ENCODE assay signal across 21 mouse cellular contexts in genomic region chr14:60798721-60799120, GRCm38 (mm10). TPM values are rescaled to one million over a fixed set of nuclear protein-coding genes. Genes with fewer than 3 reads are reported as not detected.
DNase-seq lines count a peak whose midpoint lies in the region; ATAC-seq and TF ChIP-seq lines count a peak whose summit lies in the region.
"Had no signal": no experiment of that assay in that cellular context is flagged by ENCODE, and none has a peak within 500 bp of the region (broad histone marks: within the 10 kb centered on the region; RNA-seq: fewer than 3 reads in every experiment).

No protein-coding gene starts in this region.

- TF ChIP-seq CTCF in gastrocnemius, adult 2 months (IDR thresholded peaks at IDR 0.05): no peak

- intact Hi-C loops in gastrocnemius, adult 2 months (cut with DNase I): loop anchor here (1.0 to 5.0 kb wide), 3 partner anchors 289 to 496 kb away; no protein-coding TSS in a partner anchor

- DNase-seq in gastrocnemius, adult 18-20 months (ENCODE audit: low spot score): peak; percentile 50
- DNase-seq in gastrocnemius, postnatal 10 days: no peak
- DNase-seq in gastrocnemius, adult 2 months: peak; percentile 48
- DNase-seq in gastrocnemius, postnatal 25 days: no peak
- DNase-seq in skeletal muscle tissue, adult 2 months (ENCODE audit: low read depth, low spot score): peak; percentile 65
- DNase-seq in spleen, postnatal 4 days (ENCODE audit: low spot score in 2 of 2): no peak
- DNase-seq: adrenal gland, adult 8-10 months; adrenal gland, postnatal 10 days; adrenal gland, postnatal 14 days; adrenal gland, postnatal 25 days; adrenal gland, postnatal 36 days; B cell, adult 2 months; cerebellum, adult 11 months; cerebellum, adult 11-12 months had no signal

- peak overlapping the region; percentile 20; the same call in 1 of the 2 replicates for H3K27ac ChIP-seq in gastrocnemius, adult 2 months

- 0 out of 2 replicates have a peak, but pooled peaks have one; percentile 27 for ATAC-seq in monocyte, adult 5-6 weeks (replicated peaks; ENCODE audit: insufficient number of reproducible peaks, low FRiP score, low TSS enrichment, poor library complexity, severe bottlenecking)
- ATAC-seq in megakaryocyte, adult 5-6 weeks (ENCODE audit: poor library complexity, severe bottlenecking): no peak
- ATAC-seq: activated CD4-positive, CD25-positive, alpha-beta regulatory T cell, adult 4 months; CD4-positive, CD25-positive, alpha-beta regulatory T cell, adult 4 months; Patski had no signal

- H3K4me3 ChIP-seq in gastrocnemius, adult 2 months: no peak overlapping the region

RNA-seq across cellular contexts. Expression of gene Mipep, which starts 14.3 kb away (rescaled TPM):
- total RNA-seq in gastrocnemius, adult 18-20 months (2021): 10 to 100 TPM; 35.0 to 36.0 TPM
- 10 to 100 TPM; 24.5 to 26.4 TPM for total RNA-seq in gastrocnemius, postnatal 10 days (2021)
- total RNA-seq in gastrocnemius, adult 2 months (2021): 10 to 100 TPM; 32.7 to 38.3 TPM
- total RNA-seq in gastrocnemius, postnatal 25 days (2021): 10 to 100 TPM; 30.4 to 31.2 TPM
- total RNA-seq in monocyte, adult 5-6 weeks (2017): 4.9 to 11.3 TPM (median 5.7 TPM) in 3 replicates
- total RNA-seq in megakaryocyte, adult 5-6 weeks (2015): 6.1 and 7.5 TPM in 2 replicates
- total RNA-seq in megakaryocyte, adult 5-6 weeks (2017): 11.4 and 12.0 TPM in 2 replicates

RNA-seq across cellular contexts. Expression of gene C1qtnf9, which starts 30.8 kb away (rescaled TPM):
- 10 to 100 TPM; 15.1 to 15.7 TPM for total RNA-seq in gastrocnemius, adult 18-20 months (2021)
- 10 to 100 TPM; 31.2 to 32.2 TPM for total RNA-seq in gastrocnemius, postnatal 10 days (2021)
- 10 to 100 TPM; 18.0 to 20.4 TPM for total RNA-seq in gastrocnemius, adult 2 months (2021)
- 10 to 100 TPM; 19.2 to 23.5 TPM for total RNA-seq in gastrocnemius, postnatal 25 days (2021)
- total RNA-seq in monocyte, adult 5-6 weeks (2017): 0.39 TPM in 1 of 3 replicates, not detected in the others
- total RNA-seq in megakaryocyte, adult 5-6 weeks (2015): not detected in 2 replicates
- total RNA-seq in megakaryocyte, adult 5-6 weeks (2017): not detected in 2 replicates
- total RNA-seq: CH12.LX, MEL had no signal

Comparison
In these comparisons a context has a peak if more than half of its experiments do, and no peak if none do; other contexts are left out.
1. DNase-seq: peak in gastrocnemius, adult 18-20 months (single experiment), gastrocnemius, adult 2 months (single experiment) and skeletal muscle tissue, adult 2 months (single experiment); none in gastrocnemius, postnatal 10 days (single experiment), gastrocnemius, postnatal 25 days (single experiment) and spleen, postnatal 4 days (0 of 2).
2. RNA of gene C1qtnf9, which starts 30.8 kb away (total RNA-seq): 31.2 to 32.2 TPM in gastrocnemius, postnatal 10 days, 19.2 to 23.5 TPM in gastrocnemius, postnatal 25 days, 18.0 to 20.4 TPM in gastrocnemius, adult 2 months and 15.1 to 15.7 TPM in gastrocnemius, adult 18-20 months; 0.39 TPM in monocyte, adult 5-6 weeks and not detected in megakaryocyte, adult 5-6 weeks; every median in the first group is over 10 times any median in the second.